Mouse (Mus musculus) bone marrow macrophage, adult 2 months (primary cell): ENCODE measurements around the gene Astl.

Experiments used
- CTCF ChIP-seq: IDR thresholded peaks from 2 replicates; pipeline ENCODE4 v1.5.1; 2012; ENCODE audit warnings: low read depth, mild to moderate bottlenecking, low read length, moderate library complexity
- POLR2A ChIP-seq: IDR thresholded peaks from 2 replicates; pipeline ENCODE4 v1.6.1; 2012; ENCODE audit warnings: mild to moderate bottlenecking, low read depth, low read length, borderline replicate concordance

GRCm38 (mm10) chr2:127376423-127377051 is 38.1 kb downstream of the Astl start:
- TF ChIP-seq CTCF, result no peak
- TF ChIP-seq POLR2A, result no peak
